Comparison of ENCODE assay signal across 7 mouse cellular contexts in genomic region chr1:181211403-181211919, GRCm38 (mm10). TPM values are rescaled to one million over a fixed set of nuclear protein-coding genes. Genes with fewer than 3 reads are reported as not detected.
A peak's percentile ranks its signal among the peaks of the same experiment; 100 is the strongest.
DNase-seq lines count a peak whose midpoint lies in the region; ATAC-seq and TF ChIP-seq lines count a peak whose summit lies in the region.

No protein-coding gene starts in this region.

- no peaks in the 10 kb centered on the region for H3K27me3 ChIP-seq in forebrain, embryonic 12.5 days
- H3K27me3 ChIP-seq in kidney, embryonic 16.5 days (ENCODE audit: insufficient read depth, low read length), result no peaks in the 10 kb centered on the region
- H3K27me3 ChIP-seq in midbrain, embryonic 12.5 days, result no peaks in the 10 kb centered on the region

- TF ChIP-seq CTCF in lung, adult 2 months (IDR thresholded peaks at IDR 0.05; ENCODE audit: insufficient read depth, low read length), result no peak

- peak overlapping the region; percentile 91 for H3K4me2 ChIP-seq in forebrain, embryonic 12.5 days
- peak overlapping the region; percentile 88 for H3K4me2 ChIP-seq in kidney, embryonic 16.5 days (replicated peaks; ENCODE audit: low read depth, low read length)
- H3K4me2 ChIP-seq in midbrain, embryonic 12.5 days (replicated peaks), result peak overlapping the region; percentile 95

- H3K27ac ChIP-seq in forebrain, embryonic 12.5 days, result peak overlapping the region; percentile 97
- H3K27ac ChIP-seq in kidney, embryonic 16.5 days (ENCODE audit: low read length), result peak overlapping the region; percentile 93
- H3K27ac ChIP-seq in midbrain, embryonic 12.5 days (replicated peaks), result peak overlapping the region; percentile 95

- H3K9ac ChIP-seq in forebrain, embryonic 12.5 days, result peak overlapping the region; percentile 99
- peak overlapping the region; percentile 97 for H3K9ac ChIP-seq in kidney, embryonic 16.5 days (replicated peaks; ENCODE audit: low read length)
- H3K9ac ChIP-seq in midbrain, embryonic 12.5 days (replicated peaks), result peak overlapping the region; percentile 99

- TF ChIP-seq POLR2A in lung, adult 2 months (IDR thresholded peaks at IDR 0.05; ENCODE audit: borderline replicate concordance, extremely low read depth, low read depth, low read length), result no peak

- H3K4me1 ChIP-seq in lung, adult 2 months (ENCODE audit: control insufficient read depth, insufficient read depth, low read length), result peaks cover 16% of the 10 kb centered on the region
- H3K4me1 ChIP-seq in forebrain, embryonic 12.5 days, result peaks cover 24% of the 10 kb centered on the region
- peaks cover 19% of the 10 kb centered on the region for H3K4me1 ChIP-seq in kidney, embryonic 16.5 days (ENCODE audit: insufficient read depth, low read length)
- H3K4me1 ChIP-seq in midbrain, embryonic 12.5 days, result peaks cover 24% of the 10 kb centered on the region

- no peaks in the 10 kb centered on the region for H3K9me3 ChIP-seq in forebrain, embryonic 12.5 days
- H3K9me3 ChIP-seq in kidney, embryonic 16.5 days (ENCODE audit: low read length), result no peaks in the 10 kb centered on the region
- no peaks in the 10 kb centered on the region for H3K9me3 ChIP-seq in midbrain, embryonic 12.5 days

- 0% methylated on average over 17 of the region's 72 CpGs for WGBS in lung, adult 2 months
- WGBS in forebrain, embryonic 12.5 days, result 1% methylated on average over 16 of the region's 72 CpGs
- 0% methylated on average over 2 of the region's 72 CpGs for WGBS in kidney, embryonic 16.5 days
- WGBS in midbrain, embryonic 12.5 days, result no CpG with 5 or more reads among the region's 72 CpGs

- H3K36me3 ChIP-seq in forebrain, embryonic 12.5 days (replicated peaks), result peaks cover 11% of the 10 kb centered on the region
- H3K36me3 ChIP-seq in kidney, embryonic 16.5 days (ENCODE audit: insufficient read depth, low read length), result 0 out of 2 replicates have a peak, but pooled peaks cover 5% of the 10 kb centered on the region
- H3K36me3 ChIP-seq in midbrain, embryonic 12.5 days, result peaks cover 6% of the 10 kb centered on the region

- peak overlapping the region; percentile 99 for H3K4me3 ChIP-seq in lung, adult 2 months (replicated peaks; ENCODE audit: extremely low read depth, low read depth, low read length)
- H3K4me3 ChIP-seq in forebrain, embryonic 12.5 days (replicated peaks), result peak overlapping the region; percentile 100
- peak overlapping the region; percentile 100 for H3K4me3 ChIP-seq in kidney, embryonic 16.5 days (ENCODE audit: low read length)
- H3K4me3 ChIP-seq in midbrain, embryonic 12.5 days, result peak overlapping the region; percentile 100

- ATAC-seq in forebrain, embryonic 12.5 days (ENCODE audit: low FRiP score), result peak; percentile 54
- peak; percentile 52 for ATAC-seq in kidney, embryonic 16.5 days (ENCODE audit: low FRiP score, low TSS enrichment)
- peak; percentile 53 for ATAC-seq in midbrain, embryonic 12.5 days (ENCODE audit: low FRiP score, low read depth)
- ATAC-seq in frontal cortex, adult (ENCODE audit: low TSS enrichment), result no peak; the same call in 1 of the 2 replicates

- DNase-seq in lung, adult 2 months, result no peak
- DNase-seq in lung, postnatal 36 days, result no peak
- DNase-seq in R1 (ENCODE audit: low read depth, low spot score), result peak; percentile 34

RNA-seq across cellular contexts. Expression of gene Wdr26, which starts 0.3 kb away (rescaled TPM):
- 35.9 and 43.9 TPM in 2 replicates for polyA plus RNA-seq in lung, adult 2 months (2012; rRNA removed)
- polyA plus RNA-seq in forebrain, embryonic 12.5 days (2016; fragmentation: Nextera tagmentation; extraction: Ambion mirVana), result 46.7 and 48.8 TPM in 2 replicates
- polyA plus RNA-seq in kidney, embryonic 16.5 days (2015; fragmentation: Nextera tagmentation; extraction: Ambion mirVana), result 23.1 and 30.4 TPM in 2 replicates
- polyA plus RNA-seq in midbrain, embryonic 12.5 days (2016; fragmentation: Nextera tagmentation; extraction: Ambion mirVana), result 41.6 and 53.4 TPM in 2 replicates
